Mouse (Mus musculus) layer of hippocampus, adult 9-10 months (tissue): ENCODE measurements around the gene Zfp120.
"Not testable (repeated sequence)": the region's sequence is repeated elsewhere in the genome, so short reads cannot be mapped to it uniquely, and the experiment has no call there.

Experiments used
- DNase-seq: peaks from one replicate; pipeline ENCODE4 v3.0.0; 2022; ENCODE audit warnings: low spot score

Gene Zfp120

DNA sequence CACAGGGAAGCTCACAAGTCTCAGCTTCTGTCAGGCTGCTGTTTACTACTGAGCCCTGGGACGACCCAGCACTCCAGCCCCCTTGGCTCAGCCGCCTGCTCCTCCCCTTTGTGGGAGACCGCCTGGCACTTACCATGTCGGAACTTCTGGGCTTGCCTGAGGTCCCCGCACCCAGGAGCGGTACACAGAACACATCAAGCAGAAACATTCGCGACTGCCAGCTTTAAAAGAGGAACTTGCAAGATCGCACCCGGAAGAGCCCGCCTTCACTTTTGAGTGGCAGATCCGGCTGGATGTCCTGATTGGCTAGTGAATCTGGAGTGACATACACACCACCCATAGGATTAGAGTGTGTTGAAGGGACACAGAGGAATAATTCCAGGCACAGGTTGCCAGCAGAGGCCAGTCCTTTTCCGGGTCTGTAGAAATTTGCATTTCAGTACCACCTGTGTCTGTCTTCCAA lies at the start of gene Zfp120:
TSS of gene Zfp120 (minus strand) at position 274 of the 463 bp plus-strand sequence.
- peak; percentile 90 for DNase-seq

DNA sequence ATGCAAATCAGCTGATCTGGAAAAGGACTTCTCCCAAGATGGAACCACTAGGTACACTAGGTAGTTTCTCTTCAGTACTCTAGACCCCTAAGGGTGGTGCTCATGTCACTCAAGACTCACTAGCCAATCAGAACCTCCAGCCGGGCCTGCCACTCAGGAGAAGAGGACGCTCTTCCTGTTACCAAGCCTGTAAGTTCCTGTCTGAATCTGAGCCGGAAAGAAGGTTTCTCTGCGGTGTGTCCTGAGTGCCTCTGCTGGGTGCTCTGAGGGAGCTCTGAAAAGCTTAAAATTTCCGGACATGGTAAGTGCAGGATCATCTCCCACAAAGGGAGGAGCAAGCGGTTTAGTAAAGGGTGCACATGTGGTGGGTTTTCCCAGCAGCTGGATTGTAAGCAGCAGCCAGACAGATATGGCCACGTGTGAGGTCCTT lies 45.1 kb upstream of the Zfp120 start, which contains the start of gene Gm14139:
TSS of gene Gm14139 (plus strand) at position 186 of the 430 bp plus-strand sequence.
- DNase-seq: not testable (repeated sequence)

DNA sequence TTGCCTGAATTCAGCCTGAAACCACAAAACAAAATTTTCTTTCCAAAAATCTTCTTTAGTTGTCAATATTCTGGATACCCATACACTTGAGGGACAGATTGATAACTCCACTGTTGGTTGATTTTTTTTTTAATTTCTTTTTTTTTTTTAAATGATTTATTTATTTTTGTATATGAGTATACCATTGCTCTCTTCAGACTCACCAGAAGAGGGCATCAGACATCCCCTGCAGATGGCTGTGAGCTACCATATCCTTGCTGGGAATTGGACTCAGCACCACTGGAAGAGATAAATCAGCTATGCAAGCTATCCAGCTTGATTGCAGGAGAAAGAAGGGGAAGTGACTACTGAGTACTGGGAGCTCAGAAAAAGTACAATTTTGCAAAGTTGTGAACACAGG lies 44.5 kb upstream of the Zfp120 start:
- DNase-seq: not testable (repeated sequence)

DNA sequence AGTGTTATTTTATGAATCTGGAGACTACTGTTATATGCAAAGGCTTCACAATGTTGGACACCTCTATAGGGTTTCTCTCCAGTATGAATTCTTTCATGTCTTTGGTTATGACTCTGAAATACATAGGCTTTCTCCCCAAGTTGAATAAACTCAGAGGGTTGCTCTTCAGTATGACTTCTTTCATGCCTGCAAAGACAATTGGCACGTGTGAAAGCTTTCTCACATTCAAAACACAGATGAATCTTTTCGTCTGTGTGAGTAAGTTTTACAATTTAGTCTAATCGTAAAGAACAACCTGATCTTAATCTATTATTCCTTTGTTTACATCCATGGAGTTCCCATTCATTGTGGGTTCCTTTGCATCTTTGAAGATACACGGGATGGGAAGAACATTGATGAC lies 43.1 kb upstream of the Zfp120 start, which contains the start of gene Gm10770:
TSS of gene Gm10770 (minus strand) at position 101 of the 400 bp plus-strand sequence.
- DNase-seq: not testable (repeated sequence)

DNA sequence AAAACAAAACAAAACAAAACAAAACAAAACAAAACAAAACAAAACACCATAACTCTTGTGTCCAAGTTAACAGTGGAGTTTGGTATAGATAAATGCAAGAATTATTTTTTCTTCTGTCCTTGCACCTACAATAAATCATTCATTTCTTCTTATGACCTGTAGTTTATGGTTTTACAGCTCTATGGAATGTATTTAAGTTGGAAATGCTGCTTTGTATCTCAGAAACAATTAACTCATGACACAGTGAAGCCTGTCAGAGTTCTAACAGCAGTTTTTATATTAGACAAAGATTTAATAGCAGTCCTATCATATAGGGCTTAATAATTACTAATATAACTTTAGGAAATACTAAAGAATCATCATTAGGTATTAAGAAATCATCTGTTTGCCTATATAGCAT lies 37.3 kb upstream of the Zfp120 start:
- DNase-seq: no peak

DNA sequence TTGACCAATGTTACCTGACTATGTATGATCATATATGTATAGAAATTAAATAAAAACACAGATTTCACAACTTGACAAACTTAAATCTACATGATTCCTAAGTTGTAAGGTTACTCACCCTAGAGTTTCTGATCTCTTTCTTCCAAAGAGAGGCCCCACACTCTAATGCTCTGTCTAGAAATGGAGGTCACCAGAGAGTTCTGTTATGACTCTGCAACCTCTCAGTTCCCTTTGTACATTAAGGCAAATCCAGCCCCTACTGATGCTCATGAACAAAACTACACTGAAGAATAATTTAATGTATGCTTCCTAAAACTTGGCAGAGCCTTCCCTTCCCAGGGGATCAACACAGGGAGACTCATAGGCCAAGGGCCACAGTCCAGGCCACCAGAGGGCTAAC lies 30.2 kb upstream of the Zfp120 start:
- DNase-seq: no peak

DNA sequence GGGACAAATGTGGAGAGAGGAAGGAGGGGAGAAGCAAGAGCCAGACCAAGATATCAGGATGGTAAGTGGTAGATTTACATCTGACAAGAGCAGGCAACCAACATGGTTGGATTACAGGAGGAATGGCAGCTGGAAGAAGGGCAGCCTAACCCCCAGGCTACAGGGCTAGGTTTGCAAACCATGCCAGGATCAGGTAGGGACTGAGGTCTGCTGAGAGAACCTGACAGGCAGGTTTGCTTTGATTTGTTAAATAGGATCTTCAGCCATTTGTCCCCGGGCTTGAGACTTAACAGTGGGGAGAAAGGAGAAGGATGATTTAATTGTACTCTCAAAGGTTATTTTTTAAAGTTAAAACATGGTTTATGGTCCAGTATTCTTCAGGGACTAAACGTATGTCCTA lies 3.7 kb downstream of the Zfp120 start:
- no peak for DNase-seq

DNA sequence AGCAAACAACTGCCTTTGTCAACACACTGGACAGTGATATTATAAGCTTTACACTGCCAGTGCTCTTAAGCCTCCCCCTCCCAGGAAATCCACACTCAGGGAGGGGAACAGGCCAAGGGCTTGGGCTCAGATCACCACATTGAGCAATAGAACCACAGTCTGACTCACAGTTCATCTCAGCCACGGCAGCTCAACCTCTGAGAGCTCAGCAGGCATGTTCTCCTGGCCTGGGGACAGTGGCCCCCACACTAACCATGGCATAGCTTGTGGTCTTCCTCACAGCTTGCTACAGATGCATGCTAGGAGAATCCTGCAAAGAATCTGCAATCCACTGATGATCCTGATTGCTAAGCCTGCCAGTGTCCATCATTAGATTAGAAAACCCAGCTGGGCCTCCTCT lies 4.5 kb downstream of the Zfp120 start:
- not testable (repeated sequence) for DNase-seq

DNA sequence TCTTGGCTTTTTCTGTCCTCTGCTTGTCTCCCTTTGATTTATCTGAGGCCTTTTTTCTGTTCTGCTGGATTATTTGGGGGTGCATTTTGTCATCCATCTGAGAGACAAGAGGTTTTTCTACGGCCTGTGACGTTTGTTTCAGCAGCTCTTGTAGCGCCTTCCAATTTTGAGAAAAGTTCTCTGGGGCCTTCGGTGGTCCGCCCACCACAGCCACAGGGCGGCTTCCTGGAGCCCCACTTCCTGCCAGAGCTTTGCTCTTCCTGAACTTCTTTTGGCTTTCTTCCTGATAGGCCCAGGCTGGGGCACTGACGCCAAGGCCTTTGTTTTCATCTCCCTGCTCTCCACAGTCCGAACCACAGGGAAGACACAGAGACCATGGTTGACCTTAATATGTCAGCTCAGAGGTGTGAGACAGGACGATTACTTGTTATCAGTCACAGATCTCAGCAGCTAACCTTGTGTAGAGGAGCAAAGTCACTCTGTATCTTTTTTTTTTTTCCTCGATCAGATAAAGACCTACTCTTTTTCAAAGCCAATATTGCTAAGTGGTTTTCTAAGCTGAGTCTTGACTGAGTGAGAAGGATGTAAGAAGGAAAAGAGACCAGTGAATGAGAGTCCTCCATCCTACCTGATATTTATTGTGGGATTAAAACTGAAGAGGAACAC lies 25.1 kb downstream of the Zfp120 start:
- no peak for DNase-seq

DNA sequence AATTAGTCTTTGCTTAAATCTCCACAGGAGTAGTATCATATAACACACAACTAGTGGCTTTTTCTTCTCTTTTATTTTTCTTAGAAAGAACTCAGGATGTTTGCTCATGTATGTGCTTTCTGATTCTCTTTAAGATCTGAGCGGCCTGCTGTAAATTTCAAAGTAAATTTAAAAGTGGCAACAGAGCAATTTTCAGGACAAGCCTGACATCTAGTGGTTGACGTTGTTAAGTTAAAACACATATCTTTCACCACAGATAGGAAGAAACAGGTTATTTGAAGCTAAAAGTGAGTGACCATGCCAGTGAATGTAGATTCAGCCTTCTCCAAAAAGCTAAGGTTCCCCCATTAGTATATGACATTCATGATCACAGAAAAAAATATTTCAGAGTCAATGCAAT lies 36.9 kb downstream of the Zfp120 start:
- peak; percentile 46 for DNase-seq
